Mouse (Mus musculus): ENCODE measurements around the gene Plekha7. TPM values are rescaled to one million over a fixed set of nuclear protein-coding genes. Genes with fewer than 3 reads are reported as not detected.
A peak's percentile ranks its signal among the peaks of the same experiment; 100 is the strongest.
"Not testable (repeated sequence)": the region's sequence is repeated elsewhere in the genome, so short reads cannot be mapped to it uniquely, and the experiment has no call there.

Plekha7 gene
- total RNA-seq, 2 experiments from 2014 or later, result 3.9 to 5.6 TPM

- no peak for DNase-seq
- intact Hi-C loops (cut with DNase I), result no loop called here
Observed at GRCm38 (mm10) chr7:116103091-116103490, 205.1 kb downstream of the Plekha7 start.

GRCm38 (mm10) chr7:116099952-116100528, 208.1 kb downstream of the Plekha7 start:
- intact Hi-C loops (cut with DNase I), result no loop called here
- peak in 1 of 2 experiments; percentile 11 for DNase-seq

- DNase-seq, result no peak
- intact Hi-C loops (cut with DNase I), result no loop called here
Observed at GRCm38 (mm10) chr7:116093466-116093850, 214.7 kb downstream of the Plekha7 start.

- intact Hi-C loops (cut with DNase I), result no loop called here
- DNase-seq, result peak; percentile 87 to 93
Observed at GRCm38 (mm10) chr7:116092710-116093465, 215.3 kb downstream of the Plekha7 start.

- DNase-seq; intact Hi-C loops (cut with DNase I): not testable (repeated sequence)
Observed at GRCm38 (mm10) chr7:116084366-116084765, 223.8 kb downstream of the Plekha7 start, which contains the start of gene Gm4353. Gene Gm4353, minus strand, starts transcription at chr7:116084635.

Other genes with a start within 250 kb of the Plekha7 start
- 1 to 10 TPM; 1.3 TPM for gene Gm4353, start 223.7 kb downstream of the Plekha7 start, total RNA-seq (2021)
- 100 to 1,000 TPM; 313 to 343 TPM for gene Rps13, start 25.8 kb upstream of the Plekha7 start, total RNA-seq (2021)
- 10 to 100 TPM; 16.3 to 16.9 TPM for gene Pik3c2a, start 135.1 kb upstream of the Plekha7 start, total RNA-seq (2021)
- 1 to 10 TPM; 8.0 to 8.1 TPM for gene Nucb2, start 196.0 kb upstream of the Plekha7 start, total RNA-seq (2021)